Mouse (Mus musculus) CH12.LX (cell line): ENCODE data around the gene Ogt.

Source experiments
- CHD2 ChIP-seq: IDR thresholded peaks from 2 replicates; pipeline ENCODE4 v1.6.1; 2011; ENCODE audit warnings: low read length, improper control_type of control experiment
- CTCF ChIP-seq, 2 experiments: IDR thresholded peaks in 1 of 2; conservative IDR thresholded peaks in 1 of 2; 2 replicates each; pipeline ENCODE4 v1.5.1; 2011 to 2012; ENCODE audit warnings: low read depth in 2 of 2, low read length in 2 of 2, improper control_type of control experiment in 1 of 2, inconsistent platforms in 1 of 2, mild to moderate bottlenecking in 1 of 2, moderate library complexity in 1 of 2
- E2F4 ChIP-seq: IDR thresholded peaks from 2 replicates; pipeline ENCODE4 v1.6.1; 2011; ENCODE audit warnings: low read depth, low read length, improper control_type of control experiment; ENCODE audit not compliant: insufficient replicate concordance
- ELF1 ChIP-seq: IDR thresholded peaks from 2 replicates; pipeline ENCODE4 v1.6.1; 2014; ENCODE audit warnings: low read depth, mild to moderate bottlenecking, inconsistent platforms, low read length, improper control_type of control experiment
- EP300 ChIP-seq: IDR thresholded peaks from 2 replicates; pipeline ENCODE4 v1.6.1; 2011; ENCODE audit warnings: low read length, improper control_type of control experiment
- HCFC1 ChIP-seq: IDR thresholded peaks from 2 replicates; pipeline ENCODE4 v1.6.1; 2012; ENCODE audit warnings: low read depth, mild to moderate bottlenecking, inconsistent platforms, low read length, improper control_type of control experiment
- IRF4 ChIP-seq: IDR thresholded peaks from 2 replicates; pipeline ENCODE4 v1.6.1; 2014; ENCODE audit warnings: low read depth, mild to moderate bottlenecking, inconsistent platforms, low read length, improper control_type of control experiment
- JUN ChIP-seq: IDR thresholded peaks from 2 replicates; pipeline ENCODE4 v1.6.1; 2011; ENCODE audit warnings: low read depth, mild to moderate bottlenecking, low read length, improper control_type of control experiment, moderate library complexity; ENCODE audit not compliant: insufficient read depth
- JUND ChIP-seq: conservative IDR thresholded peaks from 2 replicates; pipeline ENCODE4 v1.6.1; 2011; ENCODE audit warnings: low read depth, low read length, improper control_type of control experiment
- KAT2A ChIP-seq: IDR thresholded peaks from 2 replicates; pipeline ENCODE4 v1.6.1; 2012; ENCODE audit warnings: low read length, improper control_type of control experiment, inconsistent platforms; ENCODE audit not compliant: insufficient replicate concordance
- POLR2A ChIP-seq: IDR thresholded peaks from 2 replicates; pipeline ENCODE4 v1.6.1; 2011; ENCODE audit warnings: low read depth, mild to moderate bottlenecking, improper control_type of control experiment, low read length
- RCOR1 ChIP-seq: conservative IDR thresholded peaks from 2 replicates; pipeline ENCODE4 v1.6.1; 2012; ENCODE audit warnings: low read depth, mild to moderate bottlenecking, inconsistent platforms, low read length, improper control_type of control experiment
- SMC3 ChIP-seq: IDR thresholded peaks from 2 replicates; pipeline ENCODE4 v1.6.1; 2011; ENCODE audit warnings: low read depth, low read length, improper control_type of control experiment

DNA sequence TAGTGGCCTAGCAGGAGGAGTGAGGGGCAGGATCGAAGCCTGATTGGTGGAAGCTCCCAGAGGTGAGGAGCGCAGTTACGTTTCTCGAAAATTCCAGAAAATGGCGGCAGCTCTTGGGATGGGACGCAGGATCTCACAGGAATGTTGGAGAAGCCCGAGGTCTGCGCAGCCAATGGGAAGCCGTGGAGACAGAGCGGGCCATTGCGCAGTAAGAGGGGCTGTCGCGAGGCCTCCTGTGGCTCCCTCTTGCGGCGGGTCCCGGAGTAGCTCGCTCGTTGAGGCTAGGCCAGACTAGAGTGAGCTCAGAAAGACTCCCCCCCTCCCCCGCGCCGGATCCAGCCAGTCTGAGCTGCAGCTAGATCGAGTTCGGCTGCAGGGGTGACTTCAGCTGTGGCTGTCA, 58.4 kb downstream of the Ogt start:
- no peak for TF ChIP-seq CTCF (conservative IDR thresholded peaks at IDR 0.05 in 1 of 2, IDR thresholded peaks at IDR 0.05 in 1 of 2; ENCODE audit: low read depth in 2 of 2, low read length in 2 of 2)
- TF ChIP-seq EP300, result no peak
- no peak for TF ChIP-seq JUND
- TF ChIP-seq JUN, result no peak
- no peak for TF ChIP-seq CHD2
- no peak for TF ChIP-seq HCFC1
- TF ChIP-seq E2F4, result no peak
- TF ChIP-seq POLR2A, result no peak
- TF ChIP-seq RCOR1, result no peak
- no peak for TF ChIP-seq ELF1
- TF ChIP-seq SMC3, result no peak
- TF ChIP-seq IRF4, result no peak
- TF ChIP-seq KAT2A, result no peak
